Mouse (Mus musculus) brain, embryonic 14.5 days (tissue): ENCODE results near the gene Lmbr1l. TPM values are rescaled to one million over a fixed set of nuclear protein-coding genes. Genes with fewer than 3 reads are reported as not detected.
"Not testable (repeated sequence)": the region's sequence is repeated elsewhere in the genome, so short reads cannot be mapped to it uniquely, and the experiment has no call there.

Experiments used
- DNase-seq: peaks from one replicate; pipeline ENCODE4 v3.0.0-alpha.2; 2011; ENCODE audit warnings: low read depth
- CTCF ChIP-seq: fragments of 200-500 bp; IDR thresholded peaks from 2 replicates; pipeline ENCODE4 v1.5.1; 2012; ENCODE audit warnings: inconsistent platforms, mild to moderate bottlenecking, moderate library complexity, borderline replicate concordance; ENCODE audit not compliant: insufficient read depth, insufficient read length; ENCODE audit errors: extremely low read depth
- POLR2A ChIP-seq: fragments of 200-500 bp; IDR thresholded peaks from 2 replicates; pipeline ENCODE4 v1.6.1; 2012; ENCODE audit warnings: mild to moderate bottlenecking, inconsistent platforms, borderline replicate concordance; ENCODE audit not compliant: poor library complexity, insufficient read depth, insufficient read length, severe bottlenecking; ENCODE audit errors: extremely low read depth
- polyA plus RNA-seq: library from polyadenylated mRNA; depleted of rRNA; stranded (reverse); fragments of >200 nt; gene quantifications from 2 replicates; pipeline ENCODE4 v1.2.3, GENCODE M21; 2012

Gene Lmbr1l
- polyA plus RNA-seq, 1 experiment = 106 TPM

DNA sequence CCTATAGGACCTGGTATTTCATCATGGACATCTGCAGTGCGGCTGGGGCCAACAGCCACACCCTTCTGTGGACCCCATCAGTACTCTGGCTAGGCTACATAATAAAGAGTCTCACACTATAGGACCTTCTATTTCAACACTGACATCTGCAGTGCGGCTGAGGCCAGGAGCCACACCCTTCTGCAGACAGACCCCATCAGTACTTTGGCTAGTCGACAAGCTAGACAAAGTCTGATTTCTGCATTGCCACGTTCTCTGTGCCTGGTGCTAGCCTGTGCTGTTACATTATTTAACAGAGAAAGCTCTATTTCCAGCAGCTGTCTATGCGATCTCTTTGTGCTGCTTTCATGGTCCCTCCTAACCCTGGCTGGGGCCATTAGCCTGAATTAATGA lies 34.0 kb upstream of the Lmbr1l start:
- TF ChIP-seq CTCF = no peak
- no peak; the same call in 1 of the 2 replicates for TF ChIP-seq POLR2A
- peak; percentile 83 for DNase-seq

DNA sequence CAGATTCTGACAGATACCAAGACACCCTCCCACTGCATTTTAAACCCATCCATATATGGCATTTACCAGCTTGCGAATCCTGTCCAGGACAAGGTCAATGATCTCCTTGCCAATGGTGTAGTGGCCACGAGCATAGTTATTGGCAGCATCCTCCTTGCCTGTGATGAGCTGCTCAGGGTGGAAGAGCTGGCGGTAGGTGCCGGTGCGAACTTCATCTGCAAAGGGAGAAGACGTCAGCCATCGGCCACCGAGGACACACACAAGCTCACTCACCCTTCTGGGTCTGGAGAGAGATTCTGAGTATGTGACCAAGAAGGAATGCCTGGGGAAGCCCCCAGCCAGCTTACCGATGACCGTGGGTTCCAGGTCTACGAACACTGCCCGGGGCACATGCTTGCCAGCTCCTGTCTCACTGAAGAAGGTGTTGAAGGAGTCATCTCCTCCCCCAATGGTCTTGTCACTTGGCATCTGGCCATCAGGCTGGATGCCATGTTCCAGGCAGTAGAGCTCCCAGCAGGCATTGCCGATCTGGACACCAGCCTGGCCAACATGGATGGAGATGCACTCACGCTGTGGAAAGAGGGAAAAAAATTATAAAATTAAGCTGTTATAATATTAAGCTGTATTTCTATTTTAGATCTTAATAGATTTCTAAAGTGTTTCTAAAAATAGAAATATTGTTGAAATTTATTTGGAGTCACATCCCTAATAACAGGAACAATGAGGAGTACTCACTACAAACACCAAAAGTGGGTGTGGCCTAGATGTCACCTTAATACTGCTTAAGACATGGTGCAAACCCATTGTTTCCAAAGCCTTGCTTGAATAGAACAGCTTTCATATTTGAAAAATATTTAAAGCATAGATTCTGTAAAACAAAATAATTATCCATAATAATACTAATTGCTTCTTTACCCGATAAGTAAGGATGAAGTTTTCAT lies 33.4 kb upstream of the Lmbr1l start:
- not testable (repeated sequence) for DNase-seq

DNA sequence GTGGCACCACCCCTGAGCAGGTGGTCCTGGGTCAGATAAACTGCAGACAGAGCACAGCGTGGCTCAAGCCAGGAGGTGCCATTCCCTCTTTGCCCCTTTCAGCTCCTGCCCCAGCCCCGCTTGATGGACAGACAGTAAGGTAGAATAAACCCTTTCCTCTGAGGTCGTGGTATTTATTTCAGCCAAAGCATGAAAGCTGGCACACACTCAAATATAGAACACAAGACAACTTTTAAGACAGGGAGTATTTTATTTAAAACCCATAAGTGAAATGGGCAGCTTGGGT lies 31.5 kb upstream of the Lmbr1l start:
- DNase-seq = no peak
- no peak for TF ChIP-seq POLR2A
- TF ChIP-seq CTCF = no peak

DNA sequence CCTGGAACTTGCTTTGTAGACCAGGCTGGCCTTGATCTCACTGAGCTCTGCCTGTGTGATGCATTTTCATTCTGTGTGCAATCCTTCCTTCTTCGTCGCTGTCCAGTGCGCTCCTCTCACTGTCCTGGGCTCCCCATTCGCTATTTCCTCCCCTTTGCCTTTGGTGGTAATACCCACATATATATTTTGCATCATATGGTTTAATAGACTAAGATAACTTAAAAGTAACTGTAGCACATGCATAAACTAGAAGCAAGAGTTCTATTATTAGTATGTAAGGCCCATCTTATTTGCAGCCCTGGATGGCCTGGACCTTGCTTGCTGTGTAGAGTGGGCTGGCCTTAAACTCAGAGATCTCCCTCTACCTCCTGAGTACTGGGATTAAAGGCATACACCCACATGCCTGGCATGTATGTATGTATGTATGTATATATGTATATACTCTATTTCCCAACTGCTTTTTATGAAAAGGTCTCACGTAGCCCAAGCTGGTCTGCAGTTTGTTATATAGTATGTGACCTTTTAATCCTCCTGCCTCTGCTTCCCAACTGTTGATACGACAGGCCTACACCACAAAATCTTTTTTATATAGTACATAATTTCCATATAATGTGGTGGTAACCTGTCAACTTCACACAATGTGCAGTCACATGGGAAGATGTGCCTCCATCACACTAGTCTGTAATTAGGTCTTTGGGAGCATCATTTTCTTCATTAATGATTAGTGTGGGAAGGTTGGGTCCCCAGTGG lies 31.0 kb upstream of the Lmbr1l start:
- 0 out of 2 replicates have a peak, but pooled peaks have one; percentile 4 for TF ChIP-seq POLR2A
- TF ChIP-seq CTCF = no peak

DNA sequence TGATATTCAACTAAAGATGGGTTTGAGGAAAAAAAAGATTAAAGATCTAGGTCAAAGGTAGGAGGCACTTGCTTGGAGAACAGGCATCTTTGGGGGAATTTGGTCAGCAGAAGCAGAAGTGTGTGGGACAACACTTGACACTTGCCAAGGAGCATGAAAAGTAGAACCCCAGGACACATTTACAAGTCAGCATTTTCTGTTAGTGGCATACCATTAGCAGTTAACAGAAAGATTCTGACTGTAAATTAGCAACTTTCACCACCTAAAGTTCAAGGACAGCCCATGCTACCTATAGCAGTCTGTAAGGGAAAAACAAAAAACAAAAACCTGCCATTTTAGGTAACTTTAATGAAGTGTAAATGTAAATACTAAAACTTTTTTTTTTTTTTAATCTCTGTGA lies 30.4 kb upstream of the Lmbr1l start:
- TF ChIP-seq POLR2A (0 out of 2 replicates have a peak, but pooled peaks have one; percentile 4), CTCF (no peak)
- DNase-seq = no peak

More for the DNA sequence above, 31.0 kb upstream of the Lmbr1l start:
- peak; percentile 62 for DNase-seq

DNA sequence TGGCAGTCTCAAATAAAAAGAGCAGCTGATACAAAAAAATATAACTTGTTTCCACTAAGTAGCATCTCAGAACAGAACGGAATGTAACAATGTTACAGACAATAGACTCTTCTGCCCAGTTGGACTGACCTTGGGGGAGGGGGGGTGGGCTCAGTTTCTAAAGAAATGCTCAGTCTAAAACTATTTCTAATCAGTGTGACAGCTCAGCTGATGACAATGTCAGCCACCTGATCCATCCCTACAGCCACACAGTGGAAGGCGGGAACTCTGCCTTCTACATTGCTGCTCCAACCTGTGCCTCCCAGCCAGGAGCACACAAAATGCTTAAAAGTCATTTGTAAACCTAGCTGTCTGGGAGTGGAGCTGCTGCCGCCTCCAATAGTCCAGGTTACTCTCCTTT lies 29.9 kb upstream of the Lmbr1l start:
- no peak for DNase-seq
- TF ChIP-seq POLR2A (no peak), CTCF (no peak)

DNA sequence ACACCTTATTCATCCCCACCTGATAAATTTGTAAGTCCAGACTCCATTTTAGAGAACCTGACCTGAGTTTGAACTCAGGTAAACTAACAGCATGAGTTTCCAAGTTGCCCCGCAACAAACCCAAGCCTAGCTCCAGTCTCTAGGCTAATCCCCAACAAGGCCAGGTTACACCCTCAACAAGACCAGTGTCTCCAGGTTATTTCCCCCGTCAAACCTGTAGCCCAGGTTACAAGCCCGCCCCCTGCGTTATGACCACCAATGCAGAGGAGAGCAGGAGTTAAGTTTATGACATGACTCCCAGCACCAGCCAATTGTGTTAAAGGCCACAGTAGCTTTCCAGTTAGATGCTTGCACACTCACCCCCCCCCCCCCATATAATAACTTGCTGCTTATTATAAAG lies 25.1 kb upstream of the Lmbr1l start:
- DNase-seq = no peak
- TF ChIP-seq CTCF (no peak), POLR2A (no peak)

DNA sequence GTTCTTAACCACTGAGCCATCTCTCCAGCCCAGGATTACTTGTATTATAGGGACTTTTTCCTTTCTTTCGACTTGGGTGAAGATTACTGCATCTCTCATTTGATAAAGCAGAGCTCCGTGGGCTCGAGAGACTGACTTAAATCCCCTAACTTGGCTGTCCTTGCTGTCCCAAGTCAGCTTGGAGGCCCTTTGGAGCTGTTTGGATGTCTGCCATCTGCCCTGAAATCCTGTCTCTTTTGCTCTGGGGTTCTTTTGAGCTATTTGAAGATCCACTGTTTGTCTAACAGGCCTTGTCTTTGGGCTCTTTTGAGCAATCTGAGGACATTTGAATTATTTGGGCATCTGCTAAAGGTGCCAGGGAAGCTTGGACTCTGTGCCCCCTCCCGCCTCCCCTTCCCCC lies 24.1 kb upstream of the Lmbr1l start:
- no peak for DNase-seq

DNA sequence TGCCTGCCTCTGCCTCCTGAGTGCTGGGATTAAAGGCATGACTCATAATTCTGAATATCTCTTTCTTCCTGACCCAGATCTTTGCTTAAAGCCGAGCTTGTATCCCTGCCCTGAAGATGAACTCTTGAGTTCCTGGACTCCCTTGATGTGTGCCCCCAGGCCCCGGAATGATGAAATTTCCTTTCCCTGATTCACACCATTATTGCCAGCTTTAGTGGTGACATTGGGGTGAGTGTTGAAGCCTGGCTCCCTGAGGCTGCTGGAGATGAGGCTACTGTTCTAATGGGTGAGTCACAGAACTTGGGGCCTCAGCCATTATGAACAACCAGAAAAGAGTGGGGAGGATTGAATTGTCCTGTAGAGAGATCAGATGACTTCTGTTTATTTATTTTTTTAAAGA lies 23.5 kb upstream of the Lmbr1l start:
- TF ChIP-seq CTCF (no peak), POLR2A (no peak)
- DNase-seq = no peak

More for the DNA sequence above, 24.1 kb upstream of the Lmbr1l start:
- TF ChIP-seq POLR2A (no peak), CTCF (no peak)

DNA sequence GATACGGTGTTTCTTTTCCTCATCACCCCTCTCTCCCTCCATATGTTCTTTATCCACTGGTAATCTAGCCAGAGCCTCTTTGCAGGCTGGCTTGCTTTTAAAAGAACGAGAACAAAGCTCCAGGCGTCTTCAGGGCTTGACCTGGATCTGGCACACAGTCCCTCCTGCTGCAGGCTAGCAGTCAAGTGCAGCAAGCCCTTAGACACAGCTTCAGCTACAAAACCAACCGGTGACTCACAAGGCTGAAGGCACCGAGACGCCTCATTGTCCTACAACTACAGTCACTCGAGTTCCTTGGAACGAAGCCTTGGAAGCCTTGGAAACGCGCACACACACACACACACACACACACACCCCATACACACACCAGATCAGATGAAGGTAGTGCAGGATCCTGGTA lies 22.8 kb upstream of the Lmbr1l start:
- TF ChIP-seq CTCF = no peak
- TF ChIP-seq POLR2A = no peak
- DNase-seq = peak; percentile 71

DNA sequence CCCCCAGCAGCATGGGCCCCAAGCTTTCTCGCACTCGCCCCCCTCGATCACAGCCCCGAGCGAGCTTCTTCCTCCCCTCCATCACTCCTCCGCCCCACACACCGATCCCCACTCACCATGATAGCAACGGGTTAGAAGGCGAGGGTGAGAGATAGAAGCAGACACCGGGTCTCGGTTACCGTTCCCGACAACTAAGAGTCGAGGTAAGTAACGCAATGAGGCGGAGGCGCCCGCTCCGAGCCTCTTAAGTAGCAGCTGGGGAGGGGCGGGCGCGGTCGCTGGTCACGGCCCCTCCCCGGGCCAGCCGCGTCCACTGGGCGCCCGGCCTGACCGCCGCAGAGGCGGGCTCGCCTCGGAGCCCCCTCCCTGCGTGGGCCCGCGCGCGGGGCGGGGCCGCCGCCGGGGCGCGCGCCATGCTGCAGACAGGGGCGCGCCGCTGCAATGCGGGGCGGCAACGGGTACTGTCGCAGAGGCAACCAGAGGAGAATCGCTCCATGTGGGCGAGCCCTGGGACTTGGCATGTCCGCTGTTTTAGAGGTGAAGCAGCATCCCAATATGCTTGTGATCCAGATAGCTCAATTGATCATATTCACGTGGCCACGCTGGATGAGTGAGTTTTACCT lies 16.3 kb upstream of the Lmbr1l start, which contains the start of gene Tuba1b:
Tuba1b (minus strand) TSS at position 349 of the 623 bp plus-strand sequence.
- peak; percentile 96 for DNase-seq
- TF ChIP-seq POLR2A = peak; percentile 51; the same call in 1 of the 2 replicates
- TF ChIP-seq CTCF = no peak
